Mouse (Mus musculus): ENCODE results near the gene Npy5r. TPM values are rescaled to one million over a fixed set of nuclear protein-coding genes. Genes with fewer than 3 reads are reported as not detected.

The Npy5r gene
- polyA plus RNA-seq (2016; fragmentation: Nextera tagmentation; extraction: Ambion mirVana): not detected in 2 replicates

DNA sequence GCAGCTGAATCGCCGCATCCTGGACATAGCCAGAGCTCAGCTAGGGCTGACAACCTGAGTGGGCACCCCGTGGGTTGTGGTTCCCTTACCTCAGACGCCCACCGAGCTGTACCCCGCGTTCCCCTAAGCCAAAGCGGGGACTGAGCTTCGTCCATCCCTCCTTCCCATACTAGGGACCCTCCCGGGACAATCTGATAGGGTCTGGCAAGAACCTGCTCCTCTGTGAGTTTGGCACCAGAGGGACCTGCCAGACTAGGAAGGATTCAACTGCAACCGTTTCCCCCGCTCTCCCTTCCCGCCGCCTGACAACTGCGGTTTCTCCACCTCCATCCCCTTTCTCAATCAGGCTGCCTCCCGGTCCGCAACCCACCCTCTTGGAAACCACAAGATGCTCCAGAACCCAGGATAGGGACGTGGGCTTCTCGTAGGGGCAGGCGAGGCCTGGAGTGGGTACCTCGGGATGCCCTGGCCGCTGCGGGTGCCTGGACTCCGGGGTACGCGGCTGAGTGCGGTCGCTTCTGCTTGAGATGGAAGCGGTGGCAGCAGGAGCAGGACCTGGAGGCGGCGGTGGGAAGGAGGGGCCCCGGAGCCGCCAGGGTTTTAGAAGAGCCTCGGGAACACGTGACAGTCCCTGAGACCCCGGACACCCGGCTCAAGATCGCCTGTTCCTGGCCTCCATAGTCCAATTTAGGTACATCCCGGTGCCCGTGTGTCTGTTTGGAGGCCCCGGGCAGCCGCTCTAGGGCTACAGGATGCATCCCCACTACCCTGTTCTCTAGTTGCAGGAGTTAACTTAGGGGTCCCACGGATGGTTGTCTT lies at the start of gene Npy5r:
Npy5r (minus strand) TSS at position 618 of the 819 bp plus-strand sequence.
- no peak within 1 kb of the TSS for H3K27ac ChIP-seq

GRCm38 (mm10) chr8:66731957-66732356 lies 44.0 kb upstream of the Npy5r start:
- Histone ChIP-seq H3K4me3 (no peak overlapping the region), H3K4me1 (no peaks in the 10 kb centered on the region), H3K27ac (no peak overlapping the region), H3K9me3 (no peaks in the 10 kb centered on the region), H3K36me3 (no peaks in the 10 kb centered on the region), H3K27me3 (ENCODE audit: insufficient read depth, poor library complexity, severe bottlenecking) (no peaks in the 10 kb centered on the region)
- no peak for DNase-seq (ENCODE audit: low spot score)
- WGBS: 46% methylated on average over 5 of the region's 5 CpGs

More for the DNA sequence above, at the start of gene Npy5r:
- Histone ChIP-seq H3K4me1 (peaks cover 7% of the 10 kb centered on the region; the same call in 1 of the 2 replicates), H3K9me3 (no peaks in the 10 kb centered on the region), H3K36me3 (no peaks in the 10 kb centered on the region), H3K27me3 (ENCODE audit: insufficient read depth, poor library complexity, severe bottlenecking) (peaks cover 38% of the 10 kb centered on the region), H3K4me3 (peak within 1 kb of the TSS; percentile 66)
- peak; percentile 76 for DNase-seq (ENCODE audit: low spot score)
- 2% methylated on average over 43 of the region's 43 CpGs for WGBS

- Histone ChIP-seq H3K4me3 (no peak overlapping the region), H3K27ac (no peak overlapping the region), H3K27me3 (ENCODE audit: insufficient read depth, poor library complexity, severe bottlenecking) (no peaks in the 10 kb centered on the region), H3K36me3 (no peaks in the 10 kb centered on the region), H3K4me1 (no peaks in the 10 kb centered on the region), H3K9me3 (no peaks in the 10 kb centered on the region)
- WGBS: 29% methylated on average over 7 of the region's 7 CpGs
- no peak for DNase-seq (ENCODE audit: low spot score)
Observed at GRCm38 (mm10) chr8:66729446-66729845, 41.5 kb upstream of the Npy5r start.

DNA sequence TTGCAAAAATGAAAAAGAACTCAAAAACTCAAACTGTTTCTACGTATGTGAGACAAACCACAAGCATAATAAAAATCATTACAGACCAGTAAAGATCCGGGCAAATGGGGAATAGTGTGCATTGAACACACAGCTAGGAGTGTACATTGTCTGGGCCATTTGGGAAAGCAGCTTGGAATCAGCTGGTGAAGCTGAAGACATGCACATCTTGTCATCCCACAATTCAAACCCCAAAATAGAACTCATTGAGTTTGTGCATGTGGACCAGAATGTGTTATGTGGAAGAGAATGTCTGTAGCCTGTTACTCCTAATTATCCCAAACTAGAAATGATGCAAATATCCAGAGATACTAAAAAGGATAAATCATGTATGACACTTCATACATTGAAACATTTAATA lies 34.9 kb upstream of the Npy5r start:
- WGBS: 74% methylated on average over 2 of the region's 2 CpGs
- Histone ChIP-seq H3K36me3 (no peaks in the 10 kb centered on the region), H3K27ac (no peak overlapping the region), H3K4me3 (no peak overlapping the region), H3K27me3 (ENCODE audit: insufficient read depth, poor library complexity, severe bottlenecking) (no peaks in the 10 kb centered on the region), H3K4me1 (no peaks in the 10 kb centered on the region), H3K9me3 (no peaks in the 10 kb centered on the region)
- no peak for DNase-seq (ENCODE audit: low spot score)

DNA sequence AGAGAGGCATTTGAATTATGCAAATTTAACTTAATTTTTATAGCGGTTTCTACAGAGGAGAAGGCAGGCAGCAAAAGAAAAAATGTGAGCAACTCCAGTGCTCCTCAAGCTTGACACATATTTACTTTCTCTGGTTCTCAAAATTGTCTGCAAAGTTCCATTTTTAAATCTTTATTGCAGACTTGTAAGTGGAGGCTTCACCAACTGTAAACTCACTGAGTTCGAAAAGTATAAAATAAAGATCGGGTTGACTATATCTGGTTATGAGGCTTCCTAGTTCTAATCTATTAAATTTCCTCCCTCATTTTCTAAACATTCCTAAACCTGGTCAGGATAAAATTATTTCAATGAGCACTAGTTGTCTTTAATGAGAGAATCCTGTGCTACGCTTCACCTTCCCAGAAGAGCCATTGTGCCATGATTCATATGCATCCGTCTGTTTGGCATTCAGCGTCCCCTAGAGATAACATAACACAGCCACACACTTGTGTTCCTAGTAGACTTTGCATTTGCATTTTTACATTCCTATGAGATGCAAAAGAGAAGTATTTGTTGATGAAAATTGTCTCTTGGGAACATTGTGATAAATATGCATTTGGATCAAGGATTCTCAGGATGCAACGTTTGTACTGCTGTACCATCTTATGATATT lies 26.5 kb upstream of the Npy5r start:
- Histone ChIP-seq H3K4me3 (no peak overlapping the region), H3K9me3 (no peaks in the 10 kb centered on the region), H3K27me3 (ENCODE audit: insufficient read depth, poor library complexity, severe bottlenecking) (no peaks in the 10 kb centered on the region), H3K27ac (no peak overlapping the region), H3K4me1 (no peaks in the 10 kb centered on the region), H3K36me3 (no peaks in the 10 kb centered on the region)
- 86% methylated on average over 7 of the region's 7 CpGs for WGBS
- DNase-seq (ENCODE audit: low spot score): no peak

DNA sequence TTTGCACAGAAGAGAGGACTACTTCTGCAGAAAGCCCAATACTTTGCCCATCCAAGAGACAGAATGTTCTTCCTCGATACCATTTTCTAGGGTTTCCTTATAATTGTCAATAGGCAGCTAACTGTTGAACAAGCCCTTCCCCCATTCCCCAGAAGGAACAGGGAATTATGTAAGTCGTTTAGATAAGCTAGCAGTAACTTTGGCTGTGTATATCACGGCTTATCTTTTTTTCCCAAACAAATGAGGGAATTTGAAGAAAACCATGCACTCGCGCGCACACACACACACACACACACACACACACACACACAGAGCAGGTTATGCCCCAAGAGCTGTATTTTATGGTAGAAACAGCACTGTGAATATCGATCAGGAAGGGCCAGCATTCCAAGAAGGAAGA lies 10.9 kb upstream of the Npy5r start:
- Histone ChIP-seq H3K9me3 (no peaks in the 10 kb centered on the region), H3K4me3 (no peak overlapping the region), H3K36me3 (no peaks in the 10 kb centered on the region), H3K27ac (no peak overlapping the region), H3K4me1 (peaks cover 11% of the 10 kb centered on the region; the same call in 1 of the 2 replicates), H3K27me3 (ENCODE audit: insufficient read depth, poor library complexity, severe bottlenecking) (peaks cover 26% of the 10 kb centered on the region)
- 51% methylated on average over 7 of the region's 7 CpGs for WGBS
- no peak for DNase-seq (ENCODE audit: low spot score)

DNA sequence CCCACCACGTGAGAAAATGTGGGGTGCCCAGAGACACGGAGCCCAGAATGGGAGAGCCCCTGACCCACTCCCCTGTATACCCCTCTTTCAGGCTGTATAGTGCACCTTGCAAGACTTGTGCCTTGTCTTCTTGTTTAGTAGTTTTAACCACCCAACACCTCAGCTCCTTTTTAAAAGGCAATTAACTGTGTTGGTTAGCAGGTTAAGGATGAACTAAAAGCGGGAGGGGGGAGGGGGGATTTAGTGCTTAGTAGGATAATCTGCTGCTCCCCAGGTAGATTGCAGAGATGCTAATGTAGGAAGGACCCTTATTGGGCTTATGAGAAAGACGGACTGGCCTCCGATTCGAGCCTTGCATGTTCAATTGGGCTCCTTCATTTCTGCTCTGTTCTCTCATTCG lies 10.1 kb upstream of the Npy5r start:
- WGBS: 10% methylated on average over 7 of the region's 7 CpGs
- H3K36me3 ChIP-seq: no peaks in the 10 kb centered on the region
- no peak overlapping the region for H3K27ac ChIP-seq
- no peaks in the 10 kb centered on the region for H3K9me3 ChIP-seq
- peak overlapping the region; percentile 60 for H3K4me3 ChIP-seq
- peaks cover 26% of the 10 kb centered on the region for H3K27me3 ChIP-seq (ENCODE audit: insufficient read depth, poor library complexity, severe bottlenecking)
- no peak for DNase-seq (ENCODE audit: low spot score)
- H3K4me1 ChIP-seq: peaks cover 11% of the 10 kb centered on the region; the same call in 1 of the 2 replicates

DNA sequence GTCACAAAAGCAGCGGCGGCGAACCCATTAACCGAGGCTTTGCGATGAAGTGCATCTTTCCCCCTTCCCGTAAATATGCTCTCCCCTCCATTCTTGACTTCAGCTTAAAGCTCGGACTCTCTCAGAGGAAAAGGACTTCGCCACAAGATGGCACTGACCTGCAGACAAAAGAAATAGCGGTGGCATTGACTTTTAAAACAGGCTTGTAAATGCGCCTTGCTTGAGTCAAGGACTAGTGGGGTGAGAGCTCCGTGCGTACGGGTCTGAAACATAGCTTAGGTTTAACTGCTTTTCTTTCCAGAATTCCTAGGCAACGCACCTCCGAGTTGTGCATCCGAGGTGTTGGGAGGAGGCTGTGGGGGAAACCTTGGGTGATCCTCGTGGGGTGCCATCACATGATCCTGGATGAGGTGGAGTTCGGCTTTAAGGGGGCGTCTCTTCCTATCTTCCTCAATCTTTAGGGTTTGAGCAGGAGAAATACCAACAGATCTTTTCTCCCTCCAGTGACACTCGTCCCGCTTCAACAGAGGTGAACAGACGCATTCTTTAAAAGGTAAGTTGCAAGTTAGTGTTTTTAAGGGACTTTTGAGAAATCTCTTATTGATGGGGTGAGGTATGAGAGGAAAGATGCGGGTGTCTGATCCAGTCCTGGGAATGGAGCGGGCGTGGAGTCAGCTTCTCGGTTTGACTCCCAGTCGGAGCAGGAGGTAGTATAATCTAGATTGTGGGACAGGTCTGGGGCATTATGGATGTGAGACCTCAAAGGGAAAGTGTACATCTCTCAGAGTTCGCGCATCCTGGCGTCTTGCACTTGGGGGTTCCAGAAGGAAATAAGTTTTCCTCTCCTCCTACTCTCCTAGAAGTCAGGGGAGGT lies 9.3 kb upstream of the Npy5r start, which contains the start of gene Npy1r:
Npy1r (plus strand) TSS at position 223 of the 874 bp plus-strand sequence.
- Histone ChIP-seq H3K36me3 (no peaks in the 10 kb centered on the region), H3K27me3 (ENCODE audit: insufficient read depth, poor library complexity, severe bottlenecking) (peaks cover 26% of the 10 kb centered on the region), H3K27ac (0 out of 2 replicates have a peak within 1 kb of the TSS, but pooled peaks have one; percentile 47), H3K4me3 (peak within 1 kb of the TSS; percentile 60), H3K4me1 (peaks cover 11% of the 10 kb centered on the region; the same call in 1 of the 2 replicates), H3K9me3 (no peaks in the 10 kb centered on the region)
- DNase-seq (ENCODE audit: low spot score): peak; percentile 76
- 1% methylated on average over 30 of the region's 30 CpGs for WGBS

- DNase-seq (ENCODE audit: low spot score): no peak
- H3K27me3 ChIP-seq (ENCODE audit: insufficient read depth, poor library complexity, severe bottlenecking): peaks cover 38% of the 10 kb centered on the region
- 76% methylated on average over 5 of the region's 5 CpGs for WGBS
- no peaks in the 10 kb centered on the region for H3K36me3 ChIP-seq
- no peak overlapping the region for H3K4me3 ChIP-seq
- no peak overlapping the region for H3K27ac ChIP-seq
- H3K4me1 ChIP-seq: peaks cover 7% of the 10 kb centered on the region; the same call in 1 of the 2 replicates
- H3K9me3 ChIP-seq: no peaks in the 10 kb centered on the region
Observed at GRCm38 (mm10) chr8:66690402-66690801, 2.5 kb upstream of the Npy5r start.

DNA sequence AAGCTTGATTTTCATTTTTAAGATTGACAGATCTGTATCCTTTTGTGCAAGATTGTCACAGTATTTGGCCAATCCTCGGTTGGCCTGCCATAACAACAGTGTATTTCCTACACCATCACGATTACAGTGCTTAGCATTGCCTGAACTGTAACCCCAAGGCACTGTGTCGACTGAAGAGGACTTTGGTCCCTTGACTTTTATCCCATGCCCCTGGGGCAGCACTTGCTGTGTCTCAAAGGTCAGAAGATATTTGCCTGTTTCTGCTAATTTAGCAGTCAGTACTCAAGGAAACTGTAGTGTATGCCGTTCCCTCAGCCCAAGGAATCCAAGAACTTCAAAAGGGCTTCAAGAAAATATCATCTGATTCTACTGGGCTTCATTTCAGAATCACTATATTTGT lies 871 bp upstream of the Npy5r start:
- Histone ChIP-seq H3K27me3 (ENCODE audit: insufficient read depth, poor library complexity, severe bottlenecking) (peaks cover 38% of the 10 kb centered on the region), H3K27ac (no peak overlapping the region), H3K4me1 (peaks cover 7% of the 10 kb centered on the region; the same call in 1 of the 2 replicates), H3K36me3 (no peaks in the 10 kb centered on the region), H3K9me3 (no peaks in the 10 kb centered on the region), H3K4me3 (no peak overlapping the region)
- 55% methylated on average over 4 of the region's 4 CpGs for WGBS
- no peak for DNase-seq (ENCODE audit: low spot score)

GRCm38 (mm10) chr8:66688395-66688794 lies 467 bp upstream of the Npy5r start:
- 53% methylated on average over 6 of the region's 6 CpGs for WGBS
- H3K27me3 ChIP-seq (ENCODE audit: insufficient read depth, poor library complexity, severe bottlenecking): peaks cover 38% of the 10 kb centered on the region
- H3K4me1 ChIP-seq: peaks cover 7% of the 10 kb centered on the region; the same call in 1 of the 2 replicates
- no peaks in the 10 kb centered on the region for H3K9me3 ChIP-seq
- no peaks in the 10 kb centered on the region for H3K36me3 ChIP-seq
- no peak overlapping the region for H3K27ac ChIP-seq
- H3K4me3 ChIP-seq: peak overlapping the region; percentile 66; the same call in 1 of the 2 replicates
- no peak for DNase-seq (ENCODE audit: low spot score)

DNA sequence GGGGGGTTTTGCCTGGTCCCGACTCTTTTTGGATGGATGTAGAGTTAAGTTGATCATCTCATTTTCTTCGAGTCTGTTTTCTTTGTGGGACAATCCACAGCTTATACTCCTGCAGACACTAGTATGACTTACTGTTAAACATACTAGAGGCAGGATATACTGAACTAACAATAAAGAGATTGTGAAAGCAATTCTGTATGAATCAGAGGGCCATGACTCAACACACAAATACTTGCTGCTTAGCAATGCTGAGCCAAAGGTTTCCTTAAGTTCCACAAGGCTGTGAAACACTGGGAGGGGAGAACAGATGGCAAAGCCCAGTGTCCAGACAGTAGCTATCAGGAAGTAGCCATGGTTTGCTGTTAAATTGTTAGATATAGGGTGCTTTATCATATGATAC lies 6.7 kb downstream of the Npy5r start:
- H3K36me3 ChIP-seq: no peaks in the 10 kb centered on the region
- no peak overlapping the region for H3K27ac ChIP-seq
- WGBS: 76% methylated on average over 2 of the region's 2 CpGs
- H3K4me1 ChIP-seq: no peaks in the 10 kb centered on the region
- H3K4me3 ChIP-seq: no peak overlapping the region
- no peak for DNase-seq (ENCODE audit: low spot score)
- peaks cover 6% of the 10 kb centered on the region; the same call in 1 of the 2 replicates for H3K27me3 ChIP-seq (ENCODE audit: insufficient read depth, poor library complexity, severe bottlenecking)
- H3K9me3 ChIP-seq: no peaks in the 10 kb centered on the region
